Mouse (Mus musculus): Measurements from ENCODE around the gene Rps27rt.

The Rps27rt gene

DNA sequence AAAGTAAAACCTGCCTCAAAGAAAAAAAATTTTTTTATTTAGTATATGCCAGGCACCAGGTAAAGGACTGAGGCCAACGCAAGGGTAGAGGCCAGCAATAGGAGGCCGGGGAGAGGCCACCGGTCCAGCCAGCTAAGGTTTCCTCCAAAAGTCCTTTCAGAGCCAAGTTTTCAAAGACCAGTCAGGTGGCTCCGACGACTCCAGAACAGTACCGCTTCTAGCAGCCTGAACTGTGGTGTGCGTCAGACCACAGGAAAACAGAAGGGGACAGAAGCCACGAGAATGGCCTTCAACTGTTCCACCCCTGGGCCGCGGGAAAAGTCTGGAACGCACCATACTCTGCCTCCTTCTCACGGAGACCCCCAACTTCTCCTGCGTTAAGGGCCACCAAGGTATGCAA, 49.9 kb downstream of the Rps27rt start:
- no peak for ATAC-seq (ENCODE audit: insufficient number of reproducible peaks, low FRiP score, low TSS enrichment)

Data from cerebellum, adult (tissue).